Mouse (Mus musculus) lung, adult 18-20 months (tissue): Measurements from ENCODE around the gene Thap3.
A peak's percentile ranks its signal among the peaks of the same experiment; 100 is the strongest.

Experiments used
- DNase-seq, 2 experiments: peaks; one replicate each; pipeline ENCODE4 v3.0.0; 2022; ENCODE audit warnings: mixed read lengths in 2 of 2

Gene Thap3

GRCm38 (mm10) chr4:151980699-151981098 lies 8.1 kb downstream of the Thap3 start:
- no peak for DNase-seq

DNA sequence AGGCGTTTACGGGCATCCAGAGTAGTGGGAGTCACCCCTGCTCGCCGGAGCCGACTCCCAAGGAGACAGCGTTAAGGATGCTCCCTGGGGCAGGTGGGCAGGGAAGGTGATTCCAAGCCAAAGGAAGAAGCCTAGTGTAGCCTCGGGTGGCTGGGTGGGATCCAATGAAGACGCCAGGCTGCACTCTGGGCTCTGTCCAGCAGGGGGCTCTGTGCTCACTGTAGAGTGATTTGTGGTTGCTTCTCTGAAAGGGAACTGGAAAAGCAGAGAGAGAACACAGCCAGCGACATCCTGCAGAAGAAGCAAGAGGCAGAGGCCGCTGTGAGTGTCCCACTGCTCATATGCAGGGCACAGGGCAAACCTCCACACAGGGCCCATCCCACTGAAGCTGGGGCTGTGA lies 11.0 kb downstream of the Thap3 start:
- peak; percentile 75 to 78 for DNase-seq

GRCm38 (mm10) chr4:151975441-151975840 lies 13.4 kb downstream of the Thap3 start:
- DNase-seq: no peak

DNA sequence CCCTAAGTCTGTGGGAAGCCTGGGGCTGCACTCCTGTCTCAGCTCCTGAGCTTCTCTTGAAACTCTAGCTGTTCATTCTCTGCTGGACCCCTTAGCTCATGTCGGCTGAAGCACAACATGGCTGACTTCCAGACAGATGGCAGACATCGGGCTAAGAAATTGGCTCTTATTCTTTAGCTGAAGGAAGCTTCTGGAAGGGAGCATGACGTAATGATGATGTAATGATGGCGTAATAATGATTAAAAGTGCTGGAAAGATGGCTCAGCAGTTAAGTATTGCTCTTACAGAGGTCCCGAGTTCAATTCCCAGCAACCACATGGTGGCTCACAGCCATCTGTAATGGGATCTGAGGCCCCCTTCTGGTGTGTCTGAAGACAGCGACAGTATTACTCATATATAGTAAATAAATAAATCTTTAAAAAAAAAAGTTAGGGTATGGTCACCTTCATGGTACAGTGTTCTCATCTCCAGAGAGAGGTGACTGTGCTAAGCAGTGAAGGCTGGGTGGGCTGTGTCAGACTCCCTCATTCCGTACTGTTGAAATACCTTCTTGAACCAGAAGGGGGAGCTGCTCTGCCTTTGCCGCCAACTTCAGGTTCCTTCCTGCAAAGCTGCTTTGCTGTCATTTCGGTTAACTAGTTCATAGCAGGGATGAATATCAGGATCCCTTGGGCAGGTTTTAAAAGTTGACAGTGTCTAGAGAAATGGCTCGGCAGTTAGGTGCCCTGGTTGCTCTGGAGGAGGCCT lies 16.4 kb downstream of the Thap3 start:
- DNase-seq: peak in 1 of 2 experiments; percentile 19

DNA sequence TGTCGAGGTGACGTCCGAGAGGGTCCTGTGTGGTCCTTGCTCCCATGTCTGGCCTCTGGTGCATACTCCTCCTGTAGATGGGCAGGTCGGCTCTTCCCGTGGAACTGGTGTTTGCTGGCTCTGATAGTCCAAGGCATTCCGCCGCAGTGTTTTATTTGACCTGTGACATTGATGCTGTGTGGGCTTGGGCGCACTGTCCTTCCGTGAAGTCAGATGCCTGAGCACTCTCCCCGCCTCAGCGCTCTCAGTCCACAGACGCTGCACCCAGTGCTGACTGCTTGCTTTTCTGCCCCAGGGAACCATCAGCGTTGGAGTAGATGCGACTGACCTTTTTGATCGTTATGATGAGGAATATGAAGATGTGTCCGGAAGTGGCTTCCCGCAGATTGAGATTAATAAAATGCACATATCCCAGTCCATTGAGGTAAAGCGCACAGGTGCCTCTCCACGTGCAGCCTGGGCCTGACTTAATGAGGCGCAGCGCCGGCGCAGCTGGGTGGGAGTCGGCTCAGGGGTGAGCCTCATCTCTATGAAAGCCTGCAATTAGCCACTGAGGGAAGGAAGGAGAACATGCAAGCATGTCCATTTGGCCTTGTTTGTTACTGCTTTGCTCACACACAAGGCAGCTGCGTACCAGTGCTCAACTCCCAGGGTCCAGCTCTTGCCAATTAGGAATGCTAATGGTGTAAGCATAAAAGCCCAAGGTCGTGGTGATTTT lies 20.4 kb downstream of the Thap3 start:
- DNase-seq: no peak

DNA sequence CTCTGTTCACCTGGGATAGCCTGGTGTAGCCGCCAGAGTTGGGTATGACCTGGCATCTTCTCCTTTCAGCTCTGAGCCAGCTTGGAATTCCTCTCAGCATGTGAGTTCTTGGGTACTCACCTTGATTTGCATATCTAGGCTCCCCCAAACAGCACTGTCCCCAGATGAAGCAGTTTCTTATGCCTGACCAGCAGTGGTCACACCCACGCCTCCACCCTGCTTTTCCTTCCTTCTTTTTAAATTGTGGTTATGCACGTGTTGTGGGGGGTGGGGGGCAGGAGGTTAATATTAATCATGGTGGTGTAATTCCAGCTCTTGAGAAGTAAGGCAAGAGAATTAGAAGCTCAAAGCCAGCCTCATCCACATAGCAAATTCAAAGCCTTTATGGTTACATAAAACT lies 26.0 kb downstream of the Thap3 start:
- DNase-seq: peak in 1 of 2 experiments; percentile 24

GRCm38 (mm10) chr4:151960513-151960854 lies 28.3 kb downstream of the Thap3 start:
- DNase-seq: peak; percentile 26 to 29

DNA sequence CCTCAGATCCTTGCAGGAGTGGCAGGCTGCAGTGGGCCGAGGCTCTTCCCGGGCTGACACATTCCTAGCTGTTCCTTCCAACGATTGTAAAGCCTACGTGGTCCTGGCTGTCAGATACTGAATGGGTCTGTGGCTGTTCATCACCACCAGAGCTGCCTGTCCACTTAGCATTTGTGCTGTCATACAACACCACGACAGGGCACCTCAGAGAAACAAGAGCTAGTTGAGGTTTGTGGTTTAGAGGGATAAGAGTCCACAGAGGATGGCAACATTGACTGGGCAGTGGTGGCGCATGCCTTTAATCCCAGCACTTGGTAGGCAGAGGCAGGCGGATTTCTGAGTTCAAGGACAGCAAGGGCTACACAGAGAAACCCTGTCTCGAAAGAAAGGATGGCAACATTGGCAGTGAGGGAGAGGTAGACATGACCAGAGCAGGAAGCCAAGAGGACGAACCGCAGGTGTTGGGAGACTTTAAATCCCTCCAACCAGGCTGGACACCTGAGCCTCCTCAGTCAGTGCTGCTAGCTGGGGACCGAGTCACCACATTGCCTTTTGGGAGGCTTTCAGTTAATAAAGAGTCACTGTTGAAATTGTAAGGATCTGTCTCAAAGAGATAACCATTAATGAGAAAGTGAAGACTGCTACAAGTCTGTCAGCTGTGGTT lies 28.8 kb downstream of the Thap3 start:
- DNase-seq: no peak

- no peak for DNase-seq
Measured at GRCm38 (mm10) chr4:151957584-151958315, 31.0 kb downstream of the Thap3 start.

- no peak for DNase-seq
Measured at GRCm38 (mm10) chr4:151955791-151956190, 33.0 kb downstream of the Thap3 start.

DNA sequence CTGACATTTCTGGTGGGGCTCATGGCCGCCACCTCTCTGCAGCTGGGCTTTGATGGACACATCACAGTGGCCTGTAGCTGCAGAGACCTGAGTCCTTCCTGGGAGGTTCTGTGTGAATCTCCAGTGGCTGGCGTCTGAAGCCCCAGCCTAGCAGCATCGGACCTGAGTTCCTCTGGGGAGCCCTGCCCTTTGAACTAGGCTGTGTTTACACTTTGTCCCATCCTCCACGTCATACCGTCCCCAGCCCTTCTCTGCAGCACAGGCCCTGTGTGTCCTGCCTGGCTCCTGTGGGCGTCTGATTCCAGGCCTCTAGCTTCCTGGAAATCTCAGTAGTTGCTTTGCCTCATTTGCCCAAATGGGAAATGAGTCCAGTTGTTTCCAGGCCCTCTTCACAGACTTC lies 35.6 kb downstream of the Thap3 start:
- no peak for DNase-seq

GRCm38 (mm10) chr4:151948497-151949471 lies 40.0 kb downstream of the Thap3 start:
- no peak for DNase-seq

DNA sequence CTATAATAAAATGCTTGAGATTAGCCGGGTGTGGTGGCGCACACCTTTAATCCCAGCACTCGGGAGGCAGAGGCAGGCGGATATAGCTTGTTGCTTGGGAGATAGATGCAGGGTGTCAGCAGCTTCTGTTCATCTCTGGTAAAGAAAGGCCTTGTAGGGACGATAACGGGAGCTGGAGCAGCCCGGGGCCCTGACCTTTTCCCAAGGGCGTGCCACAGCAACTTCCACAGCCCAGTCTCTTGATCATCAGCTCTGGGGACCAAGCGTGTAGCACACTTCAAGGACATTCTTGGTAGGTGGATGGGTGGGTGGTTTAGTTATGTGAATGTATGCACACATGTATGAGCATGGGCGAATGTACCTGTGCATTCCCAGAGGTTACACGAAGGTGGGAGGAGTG lies 42.6 kb downstream of the Thap3 start:
- DNase-seq: no peak

DNA sequence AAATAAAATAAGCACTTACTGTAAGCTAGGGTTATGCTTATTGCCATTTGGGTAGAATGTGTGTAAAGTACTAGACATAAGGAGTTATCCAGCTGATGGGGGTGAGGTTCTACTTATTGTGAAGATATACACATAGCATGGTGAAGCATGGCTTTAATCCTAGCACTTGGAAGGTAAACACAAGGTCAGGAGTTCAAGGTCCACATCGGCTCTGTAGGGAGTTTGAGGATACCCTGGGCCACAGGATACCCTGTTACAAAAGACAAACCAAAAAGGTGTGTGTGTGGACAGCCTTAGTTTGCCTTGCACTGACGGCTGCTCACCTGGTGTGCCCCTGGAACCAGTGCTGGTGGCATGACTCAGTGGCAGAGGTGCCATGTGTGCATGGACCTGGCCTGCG lies 50.7 kb downstream of the Thap3 start:
- no peak for DNase-seq

- no peak for DNase-seq
Measured at GRCm38 (mm10) chr4:151937441-151937840, 51.4 kb downstream of the Thap3 start.

DNA sequence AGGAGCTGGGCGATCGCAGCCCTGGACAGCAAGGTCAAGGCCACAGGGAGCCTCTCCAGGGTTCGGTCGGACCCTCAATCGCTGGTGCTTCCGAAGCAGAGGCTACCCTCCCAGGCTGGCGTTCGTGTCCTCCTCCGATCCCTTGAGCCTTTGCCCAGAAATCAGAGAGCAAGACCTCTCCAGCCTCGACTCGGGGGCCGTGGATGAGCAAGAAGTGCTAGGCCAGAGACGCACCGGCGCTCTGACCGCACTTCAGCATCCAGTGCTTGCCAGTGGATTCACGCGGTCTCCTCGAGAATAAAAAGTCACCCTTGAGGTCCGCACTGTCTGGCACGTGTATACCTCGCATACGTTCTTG lies 54.6 kb downstream of the Thap3 start:
- no peak for DNase-seq

DNA sequence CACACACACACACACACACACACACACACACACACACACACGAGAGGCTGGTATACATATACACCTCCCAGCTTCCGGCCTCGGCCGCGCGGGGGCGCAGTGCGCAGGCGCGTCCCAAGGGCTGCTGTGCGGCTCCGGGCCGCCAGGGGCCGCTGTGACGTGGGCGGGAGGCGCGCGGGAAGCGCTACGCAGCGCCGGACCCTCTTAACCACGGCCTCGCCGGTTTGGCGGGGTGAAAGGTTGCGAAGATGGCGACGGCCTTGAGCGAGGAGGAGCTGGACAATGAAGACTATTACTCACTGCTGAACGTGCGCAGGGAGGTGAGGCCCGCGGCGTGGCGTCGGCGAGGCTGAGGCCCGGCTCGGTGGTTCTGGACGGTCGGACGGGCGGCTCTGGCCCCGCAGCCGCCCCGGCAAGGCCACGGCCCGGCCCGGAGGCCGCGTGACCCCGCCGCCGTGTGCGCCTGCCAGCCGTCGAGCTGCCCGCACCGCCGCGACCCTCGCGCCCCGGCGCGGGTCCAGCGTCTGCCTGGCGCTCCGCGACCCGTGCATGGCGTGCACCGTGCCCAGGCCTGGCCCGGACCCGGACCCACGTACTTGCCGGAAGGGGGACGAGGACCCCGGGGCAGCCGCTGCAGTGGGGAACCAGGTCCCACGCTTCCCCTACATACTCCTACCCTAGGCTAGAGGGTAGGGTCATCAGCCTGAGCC lies 55.1 kb downstream of the Thap3 start, which contains the start of gene Dnajc11:
Gene Dnajc11, plus strand, starts transcription at position 187 of the 710 bp plus-strand sequence.
- DNase-seq: peak; percentile 89
